Mouse (Mus musculus) heart, postnatal 25 days (tissue): ENCODE results near the gene Itpkb. TPM values are rescaled to one million over a fixed set of nuclear protein-coding genes. Genes with fewer than 3 reads are reported as not detected.

ENCODE experiments used
- DNase-seq: peaks from one replicate; pipeline ENCODE4 v3.0.0; 2022; ENCODE audit warnings: low spot score
- intact Hi-C: fragments of 180-260 bp; cut with DNase I; formaldehyde crosslinking; loops from one replicate; pipeline ENCODE4 v1.15.1; 2025
- total RNA-seq, 2 experiments: library from RNA; stranded (reverse); gene quantifications; 2 replicates each; pipeline ENCODE4 v1.2.3; 2021

The Itpkb gene
- 10 to 100 TPM; 56.1 to 63.6 TPM for total RNA-seq

DNA sequence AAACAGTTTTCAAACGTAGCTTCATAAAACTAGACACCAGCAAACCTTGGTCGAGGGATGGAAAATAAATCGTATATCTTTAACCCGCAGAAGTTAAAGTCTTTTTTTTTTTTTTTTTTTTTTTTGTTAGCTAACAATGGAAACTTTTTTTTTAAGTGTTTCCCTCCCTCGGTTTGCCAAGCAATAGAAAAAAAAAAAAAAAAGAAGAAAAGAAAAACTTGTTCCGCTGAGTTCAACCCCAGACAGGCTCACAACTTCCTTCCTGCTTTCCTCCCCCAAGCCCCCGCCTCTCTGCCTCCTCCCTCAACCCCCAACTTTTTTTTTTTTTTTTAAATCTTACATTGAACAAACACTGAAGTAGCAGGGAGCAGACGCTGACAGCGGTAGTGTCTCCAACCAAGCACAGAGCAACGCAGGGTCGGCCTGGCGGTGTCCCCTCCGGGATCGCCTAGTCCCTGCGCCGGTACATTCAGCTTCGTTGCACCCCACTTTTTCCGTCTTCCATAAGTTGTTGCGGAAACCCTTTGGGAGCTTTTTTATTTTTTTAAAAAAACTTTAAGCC lies at the start of gene Itpkb:
Itpkb (plus strand) TSS at position 341 of the 562 bp plus-strand sequence.
- peak; percentile 60 for DNase-seq
- intact Hi-C loops = loop anchor here (5.0 kb wide), 3 partner anchors 57 to 92 kb away; no protein-coding TSS in a partner anchor

DNA sequence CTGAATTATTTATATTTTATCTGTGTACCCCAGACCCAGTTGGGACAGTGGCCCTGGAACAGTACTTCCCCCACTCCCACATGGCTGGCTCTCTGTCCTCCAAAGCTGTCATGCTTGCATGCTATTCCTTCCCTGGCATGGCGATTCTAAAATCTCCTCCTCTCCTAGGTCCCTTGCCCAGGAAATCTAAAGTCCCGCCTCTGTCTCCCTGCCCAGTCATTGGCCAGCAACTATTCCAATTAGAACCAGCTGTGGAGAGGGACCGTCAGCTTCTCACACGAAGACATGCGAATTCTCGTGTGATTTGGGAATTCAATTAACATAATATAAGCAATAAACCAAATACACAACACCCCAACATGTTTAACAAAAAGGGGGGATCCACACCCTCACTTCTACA lies 47.7 kb upstream of the Itpkb start:
- intact Hi-C loops = no loop called here
- no peak for DNase-seq

DNA sequence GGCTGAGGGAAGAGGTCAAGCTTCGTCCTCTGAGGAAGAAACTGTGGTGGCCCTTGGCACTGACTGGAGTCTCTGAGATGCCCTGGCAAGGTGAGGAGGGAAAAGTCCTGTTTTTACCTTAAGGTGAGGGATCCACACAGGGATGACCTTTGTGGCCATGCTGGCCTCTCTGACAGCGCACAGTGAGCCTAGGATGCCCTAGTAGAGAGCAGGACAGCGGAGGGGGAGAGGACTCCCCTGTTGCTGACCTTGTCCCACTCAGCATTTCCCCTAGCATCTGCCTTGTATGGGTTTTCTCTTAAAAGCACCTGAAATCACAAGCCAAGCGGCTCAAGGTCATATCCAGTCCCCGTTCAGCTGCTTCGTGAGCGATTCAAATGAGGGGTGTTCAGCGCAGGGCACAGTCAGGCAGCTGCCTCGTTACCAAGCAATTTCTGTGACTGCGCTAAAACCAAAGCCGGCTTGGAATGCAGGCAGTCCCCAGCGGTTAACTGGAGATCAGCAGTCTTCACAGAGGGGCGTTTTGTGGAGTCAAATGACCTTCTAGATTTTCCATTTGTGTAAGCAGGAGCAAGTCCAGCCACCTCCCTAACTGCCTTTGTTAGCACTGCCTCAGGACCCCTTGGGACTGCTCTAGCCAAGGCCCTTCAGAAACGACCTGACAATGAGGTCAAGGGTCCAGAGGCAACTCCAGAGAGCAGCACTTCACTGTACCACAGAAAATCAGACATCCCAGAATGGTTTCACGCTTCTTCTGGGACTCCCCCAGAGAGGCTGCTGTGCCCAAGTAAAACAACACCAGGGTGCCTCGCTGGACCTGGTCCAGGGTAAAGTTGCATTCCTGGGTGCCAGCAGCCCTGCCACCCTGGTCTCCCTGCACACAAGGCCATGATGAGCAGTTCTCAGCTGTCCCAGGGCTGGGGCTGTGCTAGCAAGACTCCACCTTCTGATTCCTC lies 46.2 kb upstream of the Itpkb start:
- no peak for DNase-seq
- intact Hi-C loops = no loop called here

DNA sequence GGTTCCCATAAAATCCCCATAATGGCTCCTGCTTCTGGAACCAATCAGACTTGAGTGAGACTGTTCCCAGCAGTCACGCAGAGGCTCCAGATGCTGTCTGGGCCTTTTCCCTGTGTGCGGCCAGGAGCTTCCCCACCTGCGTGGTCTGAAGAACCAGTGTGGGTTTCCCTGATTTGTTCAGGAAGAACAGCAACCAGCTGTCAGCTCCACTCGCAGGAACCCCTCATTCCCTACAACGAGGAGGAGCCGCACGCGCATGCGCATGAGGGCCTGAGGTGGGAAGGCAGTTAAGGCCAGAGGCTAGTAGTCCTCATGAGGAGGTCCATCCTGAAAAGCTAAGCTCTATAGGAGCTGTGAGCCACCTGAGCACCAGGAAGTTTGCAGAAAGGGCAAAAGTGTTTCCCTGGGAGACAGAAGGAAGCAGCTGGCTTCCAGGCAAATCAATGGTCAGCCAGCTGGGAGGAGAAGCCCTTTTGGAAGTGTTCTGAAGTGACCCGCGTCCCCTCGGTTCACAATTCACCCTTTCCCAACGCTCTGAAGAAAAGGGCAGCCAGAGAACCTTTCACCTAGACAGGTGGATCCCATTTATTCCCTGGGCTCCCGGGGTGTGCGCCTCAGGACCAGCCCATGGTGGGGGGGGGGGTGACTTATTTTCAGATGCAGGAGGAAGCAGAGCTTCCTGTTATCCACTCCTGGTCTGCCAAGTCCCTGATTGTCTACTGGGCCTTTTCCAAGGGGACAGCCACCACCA lies 44.0 kb upstream of the Itpkb start:
- no peak for DNase-seq
- intact Hi-C loops = no loop called here

DNA sequence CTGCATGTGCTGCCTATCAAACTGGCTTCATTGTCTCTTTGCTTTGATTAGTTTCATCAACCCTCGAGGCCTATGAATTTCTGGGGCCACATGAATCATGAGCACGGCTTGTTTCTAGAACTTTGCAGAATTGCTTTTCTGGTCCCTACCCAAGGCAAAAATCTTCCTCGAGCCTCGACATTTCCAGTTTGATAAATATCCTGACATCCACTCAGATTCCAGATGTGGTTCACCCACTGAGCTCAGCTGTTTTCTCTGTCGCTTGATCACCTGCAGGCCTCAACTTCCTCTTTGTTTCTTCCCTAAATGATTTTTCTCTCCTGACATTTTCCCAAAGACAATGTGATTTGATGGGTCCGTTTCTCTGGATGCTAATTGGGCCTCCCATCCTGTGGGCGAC lies 42.1 kb upstream of the Itpkb start:
- intact Hi-C loops = no loop called here

DNA sequence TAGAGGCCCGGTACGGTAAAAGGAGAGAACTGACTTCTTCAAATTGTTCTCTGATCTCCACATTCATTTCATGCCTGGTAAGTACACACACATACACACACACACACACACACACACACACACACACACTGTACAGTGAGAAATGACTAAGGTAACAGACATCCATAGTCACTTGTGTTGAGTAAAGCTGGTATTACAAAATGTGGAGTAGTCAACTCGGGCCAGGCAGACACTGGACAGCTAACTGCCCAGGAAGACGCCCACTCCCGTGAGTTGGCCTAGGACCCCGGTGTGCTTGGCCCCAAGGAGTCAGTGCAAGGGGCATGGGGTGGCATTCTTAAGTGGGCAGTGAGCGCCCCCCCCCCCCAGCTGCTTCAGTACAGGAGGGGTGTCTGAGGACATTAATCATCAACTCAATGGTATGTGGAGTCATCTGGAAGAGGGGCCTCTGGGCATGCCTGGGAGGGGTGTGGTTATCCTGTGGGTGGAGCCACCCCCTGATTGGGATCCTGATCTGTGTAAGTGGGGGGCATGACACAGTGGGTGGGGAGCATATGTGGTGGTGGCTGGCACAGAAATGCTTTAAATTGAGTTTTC lies 41.3 kb upstream of the Itpkb start:
- no peak for DNase-seq
- intact Hi-C loops = no loop called here

More for the DNA sequence above, 42.1 kb upstream of the Itpkb start:
- DNase-seq = no peak

DNA sequence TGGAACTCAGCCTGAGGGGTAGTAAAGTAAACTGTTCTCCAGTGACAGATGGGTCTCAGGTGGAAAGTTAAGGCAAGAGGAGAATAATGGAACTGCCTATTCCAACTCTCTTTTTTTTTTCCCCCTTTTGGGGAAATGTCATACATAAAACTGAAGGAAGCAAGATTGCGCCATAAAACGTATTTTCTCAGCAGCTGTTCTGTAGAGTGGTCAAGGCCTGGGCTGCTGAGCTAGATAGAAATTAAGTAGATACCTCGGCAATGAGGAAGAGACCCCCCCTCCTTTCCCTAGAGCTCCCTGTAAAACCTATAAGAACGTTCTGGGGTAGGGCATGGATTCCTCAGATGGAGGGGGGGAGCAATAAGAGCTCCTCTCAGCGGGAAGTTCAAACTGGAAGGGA lies 40.5 kb upstream of the Itpkb start:
- DNase-seq = no peak
- intact Hi-C loops = no loop called here

DNA sequence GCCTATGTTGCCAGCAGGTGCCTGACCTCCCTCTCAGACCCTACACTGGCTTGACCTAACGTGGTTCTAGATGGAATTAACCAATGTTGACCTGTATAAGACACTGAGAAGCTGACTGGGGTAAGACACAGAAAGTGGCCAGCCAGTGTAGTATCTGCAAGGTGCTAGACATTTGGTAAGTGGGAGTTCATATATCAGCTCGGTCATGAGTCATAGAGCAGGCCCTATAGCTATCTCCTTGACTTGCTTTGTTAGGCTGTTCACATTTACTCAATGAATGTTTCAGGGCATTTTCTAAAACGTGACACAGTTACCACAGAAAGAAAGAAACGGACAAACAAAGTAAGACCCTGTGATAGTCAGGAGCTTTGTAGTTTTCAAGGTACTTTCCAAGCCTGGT lies 39.9 kb upstream of the Itpkb start:
- intact Hi-C loops = no loop called here
- no peak for DNase-seq

DNA sequence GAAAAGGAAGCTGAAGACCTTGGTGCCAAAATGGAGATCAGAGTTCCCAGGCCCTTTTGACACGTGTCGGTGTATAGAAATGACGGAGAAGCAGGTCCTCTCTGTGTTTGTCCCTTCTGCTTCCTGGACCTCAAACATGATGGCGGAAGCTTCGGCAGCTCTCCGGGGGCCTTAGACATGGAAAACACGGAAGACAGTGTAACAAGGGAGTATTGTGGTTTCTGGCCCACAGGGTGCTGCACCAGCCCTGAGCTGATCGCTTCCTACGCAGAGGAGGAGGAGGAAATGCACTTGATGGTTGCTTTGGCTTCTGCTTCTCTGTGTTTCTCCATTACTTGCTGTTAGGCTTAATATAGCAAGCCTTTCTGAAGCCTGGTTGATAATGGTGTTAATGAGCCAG lies 34.2 kb upstream of the Itpkb start:
- intact Hi-C loops = no loop called here
- no peak for DNase-seq

DNA sequence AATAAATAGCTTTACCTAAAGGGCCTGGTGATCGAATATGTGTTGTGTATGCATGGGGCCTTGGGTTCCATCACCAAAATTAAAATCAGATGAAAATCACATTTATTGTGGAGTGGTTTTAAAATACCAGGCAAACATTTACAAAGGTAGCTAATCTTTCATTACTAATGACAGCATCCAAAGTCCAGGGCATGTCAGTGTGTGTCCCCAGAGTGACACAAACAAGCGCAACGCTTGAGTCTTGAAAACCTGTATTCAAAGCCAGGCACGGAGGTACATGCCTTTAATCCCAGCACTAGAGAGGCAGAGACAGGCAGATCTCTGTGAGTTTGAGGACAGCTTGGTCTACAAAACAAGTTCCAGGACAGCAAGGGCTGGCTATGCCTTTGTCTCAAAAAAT lies 30.6 kb upstream of the Itpkb start:
- DNase-seq = no peak
- intact Hi-C loops = no loop called here

DNA sequence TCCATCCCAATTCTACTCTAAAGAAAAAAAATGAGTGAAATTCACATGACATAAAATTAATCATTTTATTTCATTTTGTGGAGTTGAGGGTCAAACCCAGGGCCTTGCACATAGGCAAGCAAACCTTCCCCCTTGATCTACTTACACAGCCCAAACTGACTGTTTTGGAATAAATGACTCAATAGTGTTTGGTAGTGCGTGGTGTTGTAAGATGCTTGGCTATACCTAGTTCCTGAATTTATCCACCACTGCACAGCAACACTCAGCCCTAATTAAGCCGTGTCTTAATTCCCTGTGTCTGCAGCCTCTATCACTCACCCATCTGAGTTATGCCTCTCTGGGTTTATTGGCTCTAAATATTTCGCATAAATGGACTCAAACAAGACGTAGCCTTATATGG lies 30.0 kb upstream of the Itpkb start:
- intact Hi-C loops = no loop called here
- DNase-seq = no peak

DNA sequence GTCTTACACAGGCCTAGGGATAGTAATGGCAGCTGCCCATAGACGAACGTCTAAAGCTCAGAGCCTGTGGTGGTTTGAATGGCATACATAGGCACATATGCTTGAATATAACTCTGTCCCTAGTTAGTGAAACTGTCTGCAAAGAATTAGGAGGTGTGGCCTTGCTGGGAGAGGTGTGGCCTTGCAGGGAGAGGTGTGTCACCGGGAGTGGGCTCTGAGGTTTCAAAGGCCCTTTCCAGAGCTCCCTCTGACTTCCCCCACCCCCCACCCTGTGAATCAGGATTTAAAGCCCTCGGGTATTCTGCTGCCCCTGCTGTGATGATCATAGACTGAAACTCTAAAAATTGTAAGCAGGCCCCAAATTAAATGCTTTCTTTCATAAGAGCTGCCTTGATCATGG lies 29.3 kb upstream of the Itpkb start:
- no peak for DNase-seq
- intact Hi-C loops = no loop called here

DNA sequence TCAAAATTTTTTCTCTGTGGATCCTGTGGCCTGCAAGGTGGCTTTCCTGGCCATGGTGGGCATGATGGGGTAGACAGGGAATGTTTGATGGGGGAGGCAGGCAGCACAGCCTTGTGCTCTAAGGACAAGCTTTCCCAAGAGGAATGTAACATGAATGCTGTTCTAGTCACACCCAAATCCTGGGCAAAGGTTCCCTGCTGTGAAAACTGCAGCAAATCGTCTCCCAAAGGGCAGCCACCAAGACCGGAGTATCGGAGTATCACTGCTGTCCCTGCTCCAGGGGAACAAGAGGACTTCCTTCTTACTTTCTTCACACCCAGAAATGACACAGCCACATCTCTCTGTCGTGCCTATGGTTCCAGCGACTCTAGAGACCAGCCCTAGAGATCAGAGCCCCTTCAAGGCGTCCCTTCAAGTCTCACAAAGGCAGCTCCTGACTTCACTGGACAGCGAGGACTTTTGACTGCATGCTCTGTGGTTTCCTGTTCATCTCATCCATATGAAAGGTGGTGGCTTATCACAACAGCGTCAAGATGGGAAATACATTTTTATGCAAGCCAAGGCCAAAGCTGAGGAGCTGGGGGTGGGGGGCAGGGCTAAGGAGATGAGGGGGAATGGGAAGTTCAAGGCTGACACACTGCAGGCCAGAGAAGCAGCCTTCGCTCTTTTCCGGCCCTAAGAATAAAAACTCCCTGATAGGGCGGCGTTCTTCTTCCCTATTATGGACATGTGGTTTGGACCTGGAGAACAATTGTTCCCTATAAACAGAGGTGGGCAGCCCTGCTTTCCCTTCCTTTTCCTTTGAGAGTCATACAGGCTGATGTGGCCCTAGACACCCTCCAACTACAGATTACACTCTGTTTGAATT lies 27.8 kb upstream of the Itpkb start:
- DNase-seq = peak; percentile 21
- intact Hi-C loops = no loop called here

DNA sequence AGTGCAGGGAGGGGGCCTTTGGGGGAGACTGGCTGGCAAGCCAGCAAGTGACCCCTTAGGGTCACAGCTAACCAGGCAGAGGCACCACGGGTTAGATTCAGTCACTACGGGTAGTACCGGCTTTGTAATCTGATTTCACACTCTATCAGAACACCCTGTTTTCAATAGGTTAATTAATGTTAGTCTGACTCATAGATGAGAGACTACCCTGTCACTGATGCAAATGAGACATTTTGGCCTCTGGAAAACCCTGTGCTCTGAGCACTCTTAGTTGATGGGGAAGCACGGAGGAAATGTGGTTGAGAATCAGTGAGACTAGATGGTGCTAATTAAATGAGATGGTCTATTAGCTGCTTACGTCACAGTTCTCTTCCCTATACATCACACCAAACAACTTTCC lies 26.7 kb upstream of the Itpkb start:
- intact Hi-C loops = no loop called here
- DNase-seq = no peak

DNA sequence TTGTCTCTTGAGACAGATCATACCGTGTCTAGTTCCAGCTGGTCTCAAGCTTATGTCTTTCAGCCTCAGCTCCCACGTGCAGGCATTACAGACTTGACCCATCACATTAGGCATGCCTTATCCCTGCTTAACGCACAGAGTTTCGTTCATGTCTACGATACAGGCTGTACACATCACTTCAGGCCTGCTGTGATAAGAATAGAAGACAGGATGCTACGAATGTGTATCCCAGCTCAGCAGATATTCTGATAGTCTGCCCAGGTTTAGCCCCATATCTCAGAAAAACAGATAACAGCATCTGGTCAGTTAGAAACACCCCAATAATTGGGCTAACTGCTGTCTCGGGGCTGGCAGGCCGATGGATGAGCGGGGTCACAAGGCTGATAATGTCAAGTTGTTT lies 23.4 kb upstream of the Itpkb start:
- intact Hi-C loops = no loop called here
- no peak for DNase-seq

DNA sequence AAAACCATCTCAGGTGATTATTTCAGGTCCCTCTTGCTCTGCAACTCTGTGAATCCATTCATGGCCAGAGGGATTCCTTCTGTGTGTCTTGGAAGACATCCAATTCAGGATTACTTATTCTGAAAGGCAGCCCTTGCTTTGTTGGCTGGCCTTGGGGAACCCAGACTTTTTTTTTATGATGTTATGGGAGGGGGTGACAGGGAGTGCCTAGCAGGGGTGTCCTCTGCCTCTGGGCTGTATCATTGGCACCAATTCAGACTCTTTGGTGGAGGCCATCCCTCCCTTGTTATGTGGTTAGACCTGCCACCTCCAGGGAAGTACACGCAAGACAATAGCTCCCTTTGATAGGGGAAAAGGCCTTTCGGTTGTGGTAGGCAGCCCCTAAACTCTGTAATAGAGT lies 22.6 kb upstream of the Itpkb start:
- intact Hi-C loops = no loop called here

DNA sequence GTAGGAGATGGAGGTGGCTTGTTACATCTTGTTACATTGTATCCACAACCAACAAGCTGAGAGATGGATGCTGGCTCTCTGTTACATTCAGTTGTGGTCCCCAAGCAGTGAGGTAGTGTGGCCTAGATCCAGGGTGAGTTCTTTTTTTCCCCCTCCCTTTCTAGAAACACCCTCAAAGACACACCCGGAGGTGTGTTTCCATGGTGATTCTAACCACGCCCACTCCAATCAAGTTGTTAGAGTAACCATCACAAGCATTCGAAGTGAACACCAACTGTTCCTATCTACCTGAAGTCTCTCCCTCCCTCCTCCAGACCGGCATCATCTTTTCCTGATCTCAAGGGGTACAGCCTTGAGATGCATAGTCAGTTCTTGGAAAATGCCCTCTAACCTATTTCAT lies 21.4 kb upstream of the Itpkb start:
- intact Hi-C loops = no loop called here
- DNase-seq = no peak

More for the DNA sequence above, 22.6 kb upstream of the Itpkb start:
- DNase-seq = no peak

DNA sequence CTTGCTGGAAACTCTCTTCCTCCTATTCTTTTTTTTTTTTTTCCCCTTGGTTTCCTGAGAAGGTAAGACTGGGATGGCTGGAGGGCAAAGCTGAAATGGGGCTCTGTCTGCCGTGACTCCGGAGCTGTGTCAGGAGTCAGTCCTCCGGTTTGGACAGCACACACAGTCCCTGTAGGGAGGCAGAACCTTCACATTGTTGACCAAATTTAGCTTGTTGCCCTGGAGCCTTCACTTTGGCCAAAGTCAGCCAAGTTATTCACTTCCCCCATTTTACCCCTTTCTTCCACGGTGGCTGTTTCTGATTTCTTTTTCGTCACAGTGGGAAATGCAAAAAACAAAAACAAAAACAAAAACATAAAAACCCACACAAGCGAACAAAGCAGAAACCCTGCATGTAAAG lies 18.0 kb upstream of the Itpkb start:
- intact Hi-C loops = no loop called here

DNA sequence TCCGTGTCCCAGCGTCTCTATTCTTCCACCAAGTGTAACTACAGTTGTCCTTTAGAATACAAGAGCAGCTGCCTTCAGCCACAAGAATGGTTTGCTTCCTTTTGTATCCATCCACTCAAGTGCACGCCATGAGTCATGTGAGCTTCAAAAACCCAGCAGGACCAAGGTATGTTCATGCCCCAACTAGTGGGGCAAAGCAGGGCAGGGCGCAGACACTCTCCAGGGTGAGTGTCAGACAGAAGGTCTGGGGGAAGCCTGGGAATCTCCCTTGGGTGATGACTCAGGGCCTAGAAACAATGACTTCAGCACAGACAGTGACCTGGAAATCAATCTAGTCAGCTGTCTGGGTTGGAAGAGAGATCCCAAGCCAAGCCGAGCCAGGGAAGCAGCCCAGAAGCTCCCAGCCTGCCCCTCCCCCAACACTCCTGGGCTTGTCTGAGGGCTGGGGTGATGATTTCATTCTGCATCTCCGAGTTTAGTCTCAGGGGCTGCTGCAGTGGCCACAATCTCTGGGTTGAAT lies 17.4 kb upstream of the Itpkb start:
- intact Hi-C loops = no loop called here
- peak; percentile 66 for DNase-seq

More for the DNA sequence above, 18.0 kb upstream of the Itpkb start:
- no peak for DNase-seq
